Mouse (Mus musculus) cerebellum, adult 2 months (tissue): ENCODE data around the gene Smg6.

ENCODE experiments used
- CTCF ChIP-seq: fragments of 200-500 bp; IDR thresholded peaks from 2 replicates; pipeline ENCODE4 v1.5.1; 2011; ENCODE audit warnings: low read depth, mild to moderate bottlenecking, control low read depth, low read length, moderate library complexity, borderline replicate concordance; ENCODE audit not compliant: insufficient read depth
- POLR2A ChIP-seq: fragments of 200-500 bp; IDR thresholded peaks from 2 replicates; pipeline ENCODE4 v1.6.1; 2011; ENCODE audit warnings: low read length, control low read depth, borderline replicate concordance; ENCODE audit not compliant: insufficient read depth

DNA sequence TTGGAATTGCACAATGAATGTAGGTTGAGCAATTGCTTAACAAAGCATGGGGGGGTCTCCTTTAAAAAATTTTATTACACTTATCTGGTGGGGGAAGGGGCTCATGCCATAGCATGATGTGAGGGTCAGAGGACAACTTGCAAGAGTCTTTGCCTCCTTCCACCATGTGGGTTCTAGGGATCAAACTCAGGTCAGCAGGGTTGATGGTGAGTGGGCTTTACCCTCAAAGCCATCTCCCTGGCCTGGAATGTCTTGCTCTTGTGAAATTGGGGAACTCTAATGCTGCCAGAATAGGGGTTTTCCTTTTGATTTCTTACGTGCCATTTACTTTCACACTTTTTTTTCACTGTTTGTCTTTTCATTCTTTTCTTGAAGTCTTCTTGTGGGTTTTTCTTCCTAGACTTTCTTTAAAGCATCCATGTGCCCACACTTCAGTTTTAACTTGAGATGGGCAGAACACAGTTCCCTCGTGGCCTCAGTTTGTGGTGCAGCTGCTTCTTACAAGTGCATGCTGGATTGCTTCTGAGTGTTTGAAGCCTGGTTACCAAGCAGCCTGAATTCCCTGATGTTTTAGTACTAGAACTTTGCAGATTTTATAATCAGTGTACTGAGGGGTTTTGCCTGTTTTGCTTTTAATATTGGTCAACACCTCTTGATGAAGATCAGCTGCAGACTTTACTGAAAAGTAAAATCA is 147.5 kb downstream of the Smg6 start:
- no peak for TF ChIP-seq POLR2A
- TF ChIP-seq CTCF = no peak
